Mouse (Mus musculus): Measurements from ENCODE around the gene Lgals7. TPM values are rescaled to one million over a fixed set of nuclear protein-coding genes. Genes with fewer than 3 reads are reported as not detected.
A peak's percentile ranks its signal among the peaks of the same experiment; 100 is the strongest.

Lgals7 gene
- total RNA-seq, 1 experiment, result 0.89 TPM

DNA sequence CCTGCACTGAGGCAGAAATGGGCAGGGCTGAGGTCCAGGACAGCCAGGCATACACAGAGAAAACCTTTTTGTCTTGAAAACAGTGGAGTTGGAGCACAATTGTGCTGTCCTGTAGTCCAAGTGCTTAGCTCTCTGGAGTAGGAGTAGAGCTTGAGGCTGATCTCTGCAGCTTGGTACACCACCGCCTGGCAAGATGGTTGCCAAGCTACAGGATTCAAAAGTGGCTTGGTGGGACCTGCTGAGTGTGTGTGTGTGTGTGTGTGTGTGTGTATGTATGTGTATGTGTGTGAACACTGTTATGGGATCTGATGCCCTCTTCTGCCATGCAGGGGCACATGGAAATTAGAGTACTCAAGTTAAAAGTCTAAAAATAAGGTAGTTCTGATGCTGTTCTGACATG lies 41.1 kb upstream of the Lgals7 start:
- Histone ChIP-seq H3K9ac (ENCODE audit: insufficient read depth, low read depth, low read length, poor library complexity, severe bottlenecking) (no peak overlapping the region), H3K4me3 (ENCODE audit: insufficient read depth in 1 of 2, low read depth in 1 of 2, low read length in 2 of 2, poor library complexity in 1 of 2, severe bottlenecking in 1 of 2) (no peak overlapping the region), H3K27ac (ENCODE audit: insufficient read depth, low read depth, low read length, poor library complexity, severe bottlenecking) (no peak overlapping the region), H3K4me1 (ENCODE audit: control insufficient read depth in 2 of 2, insufficient read depth in 2 of 2, low read length in 2 of 2, poor library complexity in 1 of 2) (peaks cover 0 to 24% of the 10 kb centered on the region in 2 experiments; a peak in 2 of 4 replicates), H3K36me3 (ENCODE audit: control insufficient read depth, insufficient read depth, low read length, poor library complexity, severe bottlenecking) (peaks cover 48% of the 10 kb centered on the region), H3K9me3 (ENCODE audit: control insufficient read depth, insufficient read depth, low read depth, low read length) (no peaks in the 10 kb centered on the region)
- in situ Hi-C loops (cut with MboI; ENCODE audit: low sequenced_read_pairs in 2 of 2, unreplicated experiment in 2 of 2), result no loop called here
- TF ChIP-seq ZC3H11A (IDR thresholded peaks at IDR 0.05; ENCODE audit: borderline replicate concordance, low read depth, low read length), result no peak
- TF ChIP-seq HCFC1 (IDR thresholded peaks at IDR 0.05; ENCODE audit: borderline replicate concordance, insufficient read depth, low read length), result no peak
- TF ChIP-seq ZNF384 (IDR thresholded peaks at IDR 0.05; ENCODE audit: low read depth, low read length), result no peak
- peak; percentile 51 for TF ChIP-seq CHD2 (IDR thresholded peaks at IDR 0.05; ENCODE audit: low read depth, low read length)
- TF ChIP-seq MAFK (IDR thresholded peaks at IDR 0.05; ENCODE audit: insufficient read depth, low read depth, low read length), result no peak
- DNase-seq (ENCODE audit: low read depth, low spot score), result no peak

DNA sequence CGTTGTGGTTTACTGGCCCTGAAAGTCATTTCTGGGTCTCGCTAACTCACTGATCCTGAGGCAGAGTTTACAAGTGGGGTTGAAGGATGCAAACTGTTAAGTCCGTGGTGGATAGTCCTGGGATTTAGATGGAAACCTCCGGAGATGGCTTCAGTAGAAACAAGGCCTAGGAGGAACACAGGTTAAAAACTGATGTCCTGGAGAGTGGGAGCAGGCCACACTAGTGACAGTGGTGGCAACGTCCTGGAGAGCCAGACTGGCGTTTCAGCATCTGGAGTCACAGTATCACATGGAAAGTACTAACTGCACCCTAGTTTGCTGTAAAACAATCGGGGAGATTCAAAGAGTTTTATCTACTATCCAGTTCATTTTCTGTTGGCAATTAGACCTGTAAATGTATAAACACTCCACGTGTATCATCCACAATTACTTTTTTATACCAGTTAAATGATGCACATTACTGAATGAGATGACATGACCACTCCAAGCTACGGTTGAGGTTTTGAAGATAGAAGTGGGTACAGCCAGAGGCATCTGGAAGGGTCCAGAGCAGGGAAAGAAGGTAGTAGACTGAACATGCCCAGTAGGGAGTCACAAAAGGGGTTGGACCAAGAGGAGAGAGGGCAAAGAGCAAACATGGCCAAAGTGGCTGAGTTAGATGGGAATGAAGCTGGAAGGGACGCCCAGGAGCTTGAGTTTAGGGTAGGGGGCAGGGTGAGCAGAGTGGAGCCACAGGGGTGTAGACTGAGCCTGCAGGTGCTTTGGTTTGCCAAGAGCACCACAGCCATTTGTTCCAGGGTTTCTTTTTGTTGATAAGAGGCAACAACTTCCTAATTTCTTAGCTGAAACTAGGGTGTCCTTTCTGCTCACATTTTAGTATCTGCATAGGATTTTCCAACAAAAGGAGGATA lies 40.4 kb upstream of the Lgals7 start:
- TF ChIP-seq CHD2 (IDR thresholded peaks at IDR 0.05; ENCODE audit: low read depth, low read length), result 0 out of 2 replicates have a peak, but pooled peaks have one; percentile 21
- no peak for TF ChIP-seq MAFK (IDR thresholded peaks at IDR 0.05; ENCODE audit: insufficient read depth, low read depth, low read length)
- no peak for DNase-seq (ENCODE audit: low read depth, low spot score)
- no peak overlapping the region for H3K4me3 ChIP-seq (ENCODE audit: insufficient read depth in 1 of 2, low read depth in 1 of 2, low read length in 2 of 2, poor library complexity in 1 of 2, severe bottlenecking in 1 of 2)
- no peak overlapping the region for H3K27ac ChIP-seq (ENCODE audit: insufficient read depth, low read depth, low read length, poor library complexity, severe bottlenecking)
- H3K9ac ChIP-seq (ENCODE audit: insufficient read depth, low read depth, low read length, poor library complexity, severe bottlenecking), result no peak overlapping the region
- in situ Hi-C loops (cut with MboI; ENCODE audit: low sequenced_read_pairs in 2 of 2, unreplicated experiment in 2 of 2), result no loop called here
- peaks cover 0 to 24% of the 10 kb centered on the region in 2 experiments; a peak in 2 of 4 replicates for H3K4me1 ChIP-seq (ENCODE audit: control insufficient read depth in 2 of 2, insufficient read depth in 2 of 2, low read length in 2 of 2, poor library complexity in 1 of 2)
- H3K9me3 ChIP-seq (ENCODE audit: control insufficient read depth, insufficient read depth, low read depth, low read length), result no peaks in the 10 kb centered on the region
- peaks cover 41% of the 10 kb centered on the region for H3K36me3 ChIP-seq (ENCODE audit: control insufficient read depth, insufficient read depth, low read length, poor library complexity, severe bottlenecking)

DNA sequence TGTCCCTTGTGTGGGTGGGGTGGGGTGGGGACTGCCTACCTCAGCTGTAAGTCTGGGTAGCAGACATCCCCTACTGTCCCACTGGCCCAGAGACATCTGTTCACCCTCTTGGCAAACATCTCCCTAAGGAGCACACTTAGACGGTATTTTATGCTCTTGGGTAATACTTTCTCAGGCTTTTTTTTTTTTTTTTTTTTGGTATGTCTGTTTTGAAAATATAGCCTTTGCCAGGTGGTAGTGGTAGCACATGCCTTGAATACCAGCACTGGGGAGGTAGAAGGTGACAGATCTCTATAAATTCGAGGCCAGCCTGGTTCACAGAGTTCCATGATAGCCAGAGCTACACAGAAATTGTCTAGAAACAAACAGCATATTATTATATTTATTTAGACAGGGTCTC lies 39.7 kb upstream of the Lgals7 start:
- Histone ChIP-seq H3K27ac (ENCODE audit: insufficient read depth, low read depth, low read length, poor library complexity, severe bottlenecking) (no peak overlapping the region; the same call in 1 of the 2 replicates), H3K4me3 (ENCODE audit: insufficient read depth in 1 of 2, low read depth in 1 of 2, low read length in 2 of 2, poor library complexity in 1 of 2, severe bottlenecking in 1 of 2) (no peak overlapping the region), H3K9ac (ENCODE audit: insufficient read depth, low read depth, low read length, poor library complexity, severe bottlenecking) (no peak overlapping the region), H3K36me3 (ENCODE audit: control insufficient read depth, insufficient read depth, low read length, poor library complexity, severe bottlenecking) (peaks cover 34% of the 10 kb centered on the region), H3K4me1 (ENCODE audit: control insufficient read depth in 2 of 2, insufficient read depth in 2 of 2, low read length in 2 of 2, poor library complexity in 1 of 2) (peaks cover 0 to 21% of the 10 kb centered on the region in 2 experiments; a peak in 2 of 4 replicates), H3K9me3 (ENCODE audit: control insufficient read depth, insufficient read depth, low read depth, low read length) (no peaks in the 10 kb centered on the region)
- in situ Hi-C loops (cut with MboI; ENCODE audit: low sequenced_read_pairs in 2 of 2, unreplicated experiment in 2 of 2), result no loop called here
- DNase-seq (ENCODE audit: low read depth, low spot score), result no peak
- TF ChIP-seq ZC3H11A (IDR thresholded peaks at IDR 0.05; ENCODE audit: borderline replicate concordance, low read depth, low read length) (no peak), MAFK (IDR thresholded peaks at IDR 0.05; ENCODE audit: insufficient read depth, low read depth, low read length) (no peak), ZNF384 (IDR thresholded peaks at IDR 0.05; ENCODE audit: low read depth, low read length) (no peak), HCFC1 (IDR thresholded peaks at IDR 0.05; ENCODE audit: borderline replicate concordance, insufficient read depth, low read length) (no peak), CHD2 (IDR thresholded peaks at IDR 0.05; ENCODE audit: low read depth, low read length) (no peak)

DNA sequence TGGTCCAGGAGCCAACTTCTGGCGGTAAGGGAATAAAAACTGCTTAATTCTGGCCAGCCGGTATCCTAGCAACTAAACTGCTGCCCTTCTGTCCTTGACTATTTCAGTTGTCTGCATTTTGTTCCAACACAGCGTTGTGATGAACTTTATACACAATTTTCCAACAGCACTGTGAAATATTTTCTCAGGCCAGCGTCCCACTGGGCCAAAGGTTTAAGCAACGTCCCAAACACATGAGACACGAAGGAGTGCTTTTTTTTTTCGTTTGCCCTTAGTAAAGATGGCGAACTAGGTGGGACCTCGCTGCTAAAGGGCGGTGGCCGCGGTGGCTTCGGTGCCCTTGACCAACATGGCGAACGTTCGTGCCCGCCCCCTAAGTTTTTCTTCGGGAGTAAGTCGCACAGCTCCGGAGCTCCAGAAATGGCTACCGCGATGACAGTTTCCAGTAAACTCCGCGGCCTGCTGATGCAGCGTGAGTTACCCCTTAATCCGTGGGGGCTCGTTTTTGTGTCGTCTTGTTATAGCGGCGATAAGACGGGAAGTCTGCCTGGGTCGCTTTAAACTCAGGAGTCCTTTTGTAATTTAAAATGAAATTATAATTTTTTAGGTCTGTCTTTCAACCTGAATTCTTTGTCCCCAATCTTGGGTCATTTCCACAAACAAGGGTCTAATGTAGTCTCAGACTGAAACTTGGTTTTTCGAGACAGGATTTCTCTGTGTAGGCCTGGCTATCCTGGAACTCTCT lies 38.5 kb upstream of the Lgals7 start, which contains the start of gene Ech1:
Ech1 (plus strand) TSS at position 277 of the 745 bp plus-strand sequence.
- in situ Hi-C loops (cut with MboI; ENCODE audit: low sequenced_read_pairs in 2 of 2, unreplicated experiment in 2 of 2), result no loop called here
- H3K4me3 ChIP-seq (ENCODE audit: insufficient read depth in 1 of 2, low read depth in 1 of 2, low read length in 2 of 2, poor library complexity in 1 of 2, severe bottlenecking in 1 of 2), result peak within 1 kb of the TSS; percentile 63
- H3K4me1 ChIP-seq (ENCODE audit: control insufficient read depth in 2 of 2, insufficient read depth in 2 of 2, low read length in 2 of 2, poor library complexity in 1 of 2), result peaks cover 0 to 21% of the 10 kb centered on the region in 2 experiments; a peak in 2 of 4 replicates
- peak; percentile 90 for DNase-seq (ENCODE audit: low read depth, low spot score)
- no peak for TF ChIP-seq ZC3H11A (IDR thresholded peaks at IDR 0.05; ENCODE audit: borderline replicate concordance, low read depth, low read length)
- TF ChIP-seq CHD2 (IDR thresholded peaks at IDR 0.05; ENCODE audit: low read depth, low read length), result no peak
- no peak for TF ChIP-seq MAFK (IDR thresholded peaks at IDR 0.05; ENCODE audit: insufficient read depth, low read depth, low read length)
- peak; percentile 89 for TF ChIP-seq HCFC1 (IDR thresholded peaks at IDR 0.05; ENCODE audit: borderline replicate concordance, insufficient read depth, low read length)
- TF ChIP-seq ZNF384 (IDR thresholded peaks at IDR 0.05; ENCODE audit: low read depth, low read length), result peak; percentile 98
- peak within 1 kb of the TSS; percentile 78 for H3K9ac ChIP-seq (ENCODE audit: insufficient read depth, low read depth, low read length, poor library complexity, severe bottlenecking)
- no peaks in the 10 kb centered on the region for H3K9me3 ChIP-seq (ENCODE audit: control insufficient read depth, insufficient read depth, low read depth, low read length)
- H3K27ac ChIP-seq (ENCODE audit: insufficient read depth, low read depth, low read length, poor library complexity, severe bottlenecking), result peak within 1 kb of the TSS; percentile 42; the same call in 1 of the 2 replicates
- H3K36me3 ChIP-seq (ENCODE audit: control insufficient read depth, insufficient read depth, low read length, poor library complexity, severe bottlenecking), result peaks cover 32% of the 10 kb centered on the region

Data from ES-E14 (cell line).